Mouse (Mus musculus): Measurements from ENCODE around the gene Slc7a7. TPM values are rescaled to one million over a fixed set of nuclear protein-coding genes. Genes with fewer than 3 reads are reported as not detected.
A peak's percentile ranks its signal among the peaks of the same experiment; 100 is the strongest.

Gene Slc7a7
- polyA plus RNA-seq, 1 experiment, result 19.5 TPM

DNA sequence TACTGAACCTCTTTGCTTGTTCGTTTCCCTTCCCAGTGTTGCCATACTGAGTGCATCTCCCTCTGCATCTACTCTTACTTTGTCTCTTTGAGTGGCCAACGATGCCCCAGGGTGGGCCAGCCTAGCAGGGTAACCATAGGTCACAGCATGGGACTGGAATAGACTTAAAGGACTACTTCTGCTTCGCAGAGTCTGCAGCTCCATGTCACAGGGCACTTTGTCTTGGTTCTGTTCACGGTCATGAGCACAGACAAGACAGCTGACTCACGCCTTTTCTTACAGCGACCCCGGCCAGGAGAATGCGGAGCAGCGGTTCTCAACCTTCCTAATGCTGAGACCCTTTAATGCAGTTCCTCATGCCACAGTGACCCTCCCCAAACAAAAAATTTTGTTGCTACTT, 34.9 kb downstream of the Slc7a7 start:
- Histone ChIP-seq H3K36me3 (ENCODE audit: control insufficient read depth, insufficient read depth, low read length) (no peaks in the 10 kb centered on the region), H3K27me3 (ENCODE audit: control insufficient read depth, insufficient read depth, low read length) (no peaks in the 10 kb centered on the region), H3K27ac (ENCODE audit: control insufficient read depth, insufficient read depth, low read depth, low read length) (no peak overlapping the region), H3K4me1 (ENCODE audit: control insufficient read depth, insufficient read depth, low read length) (no peaks in the 10 kb centered on the region), H3K4me3 (ENCODE audit: control insufficient read depth, low read depth, low read length) (no peak overlapping the region)
- no peak for TF ChIP-seq CTCF (IDR thresholded peaks at IDR 0.05; ENCODE audit: control insufficient read depth, insufficient read depth, insufficient replicate concordance, low read depth, low read length)
- TF ChIP-seq POLR2A (IDR thresholded peaks at IDR 0.05; ENCODE audit: control insufficient read depth, low read depth, low read length), result no peak

GRCm38 (mm10) chr14:54381816-54382215, 35.8 kb downstream of the Slc7a7 start:
- H3K36me3 ChIP-seq (ENCODE audit: control insufficient read depth, insufficient read depth, low read length), result no peaks in the 10 kb centered on the region
- no peak overlapping the region for H3K27ac ChIP-seq (ENCODE audit: control insufficient read depth, insufficient read depth, low read depth, low read length)
- H3K27me3 ChIP-seq (ENCODE audit: control insufficient read depth, insufficient read depth, low read length), result no peaks in the 10 kb centered on the region
- no peaks in the 10 kb centered on the region for H3K4me1 ChIP-seq (ENCODE audit: control insufficient read depth, insufficient read depth, low read length)
- no peak for TF ChIP-seq CTCF (IDR thresholded peaks at IDR 0.05; ENCODE audit: control insufficient read depth, insufficient read depth, insufficient replicate concordance, low read depth, low read length)
- no peak for TF ChIP-seq POLR2A (IDR thresholded peaks at IDR 0.05; ENCODE audit: control insufficient read depth, low read depth, low read length)
- no peak overlapping the region for H3K4me3 ChIP-seq (ENCODE audit: control insufficient read depth, low read depth, low read length)

DNA sequence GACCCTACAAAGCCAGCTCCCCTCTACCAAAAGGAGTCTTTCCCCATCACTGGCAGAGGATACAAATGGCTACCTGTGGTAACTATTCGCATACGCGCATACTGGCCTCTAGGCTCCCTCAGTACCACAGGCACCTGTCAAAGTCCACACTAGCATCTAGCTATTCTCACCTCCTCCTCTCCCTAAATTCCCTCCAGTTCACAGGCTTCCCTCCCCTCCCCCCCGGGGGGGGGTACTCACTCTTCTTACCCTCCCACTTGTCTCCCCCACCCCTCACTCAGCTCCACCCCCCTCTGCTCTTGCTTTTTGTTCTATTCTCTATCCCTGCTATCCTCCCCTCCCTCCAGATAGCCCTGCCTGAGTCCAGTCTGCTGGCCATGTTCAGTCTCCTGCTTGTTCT, 37.0 kb downstream of the Slc7a7 start:
- Histone ChIP-seq H3K36me3 (ENCODE audit: control insufficient read depth, insufficient read depth, low read length) (no peaks in the 10 kb centered on the region), H3K4me1 (ENCODE audit: control insufficient read depth, insufficient read depth, low read length) (no peaks in the 10 kb centered on the region), H3K27me3 (ENCODE audit: control insufficient read depth, insufficient read depth, low read length) (no peaks in the 10 kb centered on the region), H3K4me3 (ENCODE audit: control insufficient read depth, low read depth, low read length) (no peak overlapping the region), H3K27ac (ENCODE audit: control insufficient read depth, insufficient read depth, low read depth, low read length) (no peak overlapping the region)
- TF ChIP-seq CTCF (IDR thresholded peaks at IDR 0.05; ENCODE audit: control insufficient read depth, insufficient read depth, insufficient replicate concordance, low read depth, low read length) (no peak), POLR2A (IDR thresholded peaks at IDR 0.05; ENCODE audit: control insufficient read depth, low read depth, low read length) (no peak)

DNA sequence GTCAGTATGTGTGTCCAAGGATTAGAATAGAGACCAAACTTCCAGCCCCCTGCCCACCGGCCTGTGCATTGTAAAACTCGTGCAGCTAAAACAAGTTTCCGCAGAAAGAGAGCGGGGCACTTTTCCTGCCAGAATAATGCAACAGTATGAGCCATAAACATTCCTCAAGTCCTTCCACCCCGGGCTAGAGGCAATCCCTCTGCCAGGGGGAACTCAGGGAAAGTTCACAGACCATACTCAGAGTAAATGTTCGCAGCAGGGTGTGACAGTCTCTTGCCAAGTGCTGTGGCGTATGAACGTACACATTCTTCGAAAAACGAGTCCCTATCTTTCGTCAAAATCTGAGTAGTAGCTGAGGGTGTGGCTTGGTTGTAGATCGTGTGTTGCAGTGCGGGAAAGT, 38.0 kb downstream of the Slc7a7 start:
- no peak overlapping the region for H3K4me3 ChIP-seq (ENCODE audit: control insufficient read depth, low read depth, low read length)
- no peak for TF ChIP-seq CTCF (IDR thresholded peaks at IDR 0.05; ENCODE audit: control insufficient read depth, insufficient read depth, insufficient replicate concordance, low read depth, low read length)
- TF ChIP-seq POLR2A (IDR thresholded peaks at IDR 0.05; ENCODE audit: control insufficient read depth, low read depth, low read length), result no peak
- no peaks in the 10 kb centered on the region for H3K27me3 ChIP-seq (ENCODE audit: control insufficient read depth, insufficient read depth, low read length)
- H3K36me3 ChIP-seq (ENCODE audit: control insufficient read depth, insufficient read depth, low read length), result no peaks in the 10 kb centered on the region
- H3K4me1 ChIP-seq (ENCODE audit: control insufficient read depth, insufficient read depth, low read length), result no peaks in the 10 kb centered on the region
- no peak overlapping the region for H3K27ac ChIP-seq (ENCODE audit: control insufficient read depth, insufficient read depth, low read depth, low read length)

- no peaks in the 10 kb centered on the region for H3K4me1 ChIP-seq (ENCODE audit: control insufficient read depth, insufficient read depth, low read length)
- no peak overlapping the region for H3K27ac ChIP-seq (ENCODE audit: control insufficient read depth, insufficient read depth, low read depth, low read length)
- no peak overlapping the region for H3K4me3 ChIP-seq (ENCODE audit: control insufficient read depth, low read depth, low read length)
- no peaks in the 10 kb centered on the region for H3K27me3 ChIP-seq (ENCODE audit: control insufficient read depth, insufficient read depth, low read length)
- TF ChIP-seq POLR2A (IDR thresholded peaks at IDR 0.05; ENCODE audit: control insufficient read depth, low read depth, low read length) (no peak), CTCF (IDR thresholded peaks at IDR 0.05; ENCODE audit: control insufficient read depth, insufficient read depth, insufficient replicate concordance, low read depth, low read length) (no peak)
- H3K36me3 ChIP-seq (ENCODE audit: control insufficient read depth, insufficient read depth, low read length), result no peaks in the 10 kb centered on the region
Measured at GRCm38 (mm10) chr14:54377166-54377565, 40.4 kb downstream of the Slc7a7 start.

GRCm38 (mm10) chr14:54375916-54376315, 41.7 kb downstream of the Slc7a7 start:
- Histone ChIP-seq H3K27me3 (ENCODE audit: control insufficient read depth, insufficient read depth, low read length) (no peaks in the 10 kb centered on the region), H3K27ac (ENCODE audit: control insufficient read depth, insufficient read depth, low read depth, low read length) (no peak overlapping the region), H3K36me3 (ENCODE audit: control insufficient read depth, insufficient read depth, low read length) (no peaks in the 10 kb centered on the region), H3K4me3 (ENCODE audit: control insufficient read depth, low read depth, low read length) (no peak overlapping the region), H3K4me1 (ENCODE audit: control insufficient read depth, insufficient read depth, low read length) (no peaks in the 10 kb centered on the region)
- TF ChIP-seq CTCF (IDR thresholded peaks at IDR 0.05; ENCODE audit: control insufficient read depth, insufficient read depth, insufficient replicate concordance, low read depth, low read length) (no peak), POLR2A (IDR thresholded peaks at IDR 0.05; ENCODE audit: control insufficient read depth, low read depth, low read length) (no peak)

- Histone ChIP-seq H3K27me3 (ENCODE audit: control insufficient read depth, insufficient read depth, low read length) (no peaks in the 10 kb centered on the region), H3K4me3 (ENCODE audit: control insufficient read depth, low read depth, low read length) (no peak overlapping the region), H3K36me3 (ENCODE audit: control insufficient read depth, insufficient read depth, low read length) (no peaks in the 10 kb centered on the region), H3K27ac (ENCODE audit: control insufficient read depth, insufficient read depth, low read depth, low read length) (no peak overlapping the region), H3K4me1 (ENCODE audit: control insufficient read depth, insufficient read depth, low read length) (no peaks in the 10 kb centered on the region)
- TF ChIP-seq CTCF (IDR thresholded peaks at IDR 0.05; ENCODE audit: control insufficient read depth, insufficient read depth, insufficient replicate concordance, low read depth, low read length) (no peak), POLR2A (IDR thresholded peaks at IDR 0.05; ENCODE audit: control insufficient read depth, low read depth, low read length) (no peak)
Measured at GRCm38 (mm10) chr14:54372923-54373322, 44.7 kb downstream of the Slc7a7 start.

DNA sequence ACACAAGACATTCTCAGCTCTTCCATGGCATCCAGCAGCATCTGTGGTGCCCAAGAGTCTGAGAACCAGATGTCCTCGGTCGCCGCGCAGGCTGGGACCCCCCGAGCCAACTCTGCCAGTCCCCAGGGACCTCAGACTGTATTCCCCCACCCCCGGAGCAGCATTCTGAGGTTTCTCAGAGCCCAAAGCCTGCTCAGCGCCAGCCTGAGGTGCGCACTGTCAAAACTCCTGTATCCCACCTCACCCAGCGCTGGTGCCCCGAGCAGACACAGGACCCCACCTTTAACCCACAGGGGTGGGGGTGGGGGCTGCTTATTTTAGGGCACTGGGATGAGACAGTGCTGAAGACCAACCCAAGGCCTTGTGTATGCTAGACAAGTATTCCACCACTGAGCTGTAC, 46.1 kb downstream of the Slc7a7 start:
- Histone ChIP-seq H3K27ac (ENCODE audit: control insufficient read depth, insufficient read depth, low read depth, low read length) (no peak overlapping the region), H3K4me3 (ENCODE audit: control insufficient read depth, low read depth, low read length) (peak overlapping the region; percentile 37), H3K4me1 (ENCODE audit: control insufficient read depth, insufficient read depth, low read length) (no peaks in the 10 kb centered on the region), H3K36me3 (ENCODE audit: control insufficient read depth, insufficient read depth, low read length) (no peaks in the 10 kb centered on the region), H3K27me3 (ENCODE audit: control insufficient read depth, insufficient read depth, low read length) (no peaks in the 10 kb centered on the region)
- no peak for TF ChIP-seq POLR2A (IDR thresholded peaks at IDR 0.05; ENCODE audit: control insufficient read depth, low read depth, low read length)
- TF ChIP-seq CTCF (IDR thresholded peaks at IDR 0.05; ENCODE audit: control insufficient read depth, insufficient read depth, insufficient replicate concordance, low read depth, low read length), result no peak

All from testis, adult 2 months (tissue).